Mouse (Mus musculus): ENCODE results near the gene Pgf.

Pgf gene

DNA sequence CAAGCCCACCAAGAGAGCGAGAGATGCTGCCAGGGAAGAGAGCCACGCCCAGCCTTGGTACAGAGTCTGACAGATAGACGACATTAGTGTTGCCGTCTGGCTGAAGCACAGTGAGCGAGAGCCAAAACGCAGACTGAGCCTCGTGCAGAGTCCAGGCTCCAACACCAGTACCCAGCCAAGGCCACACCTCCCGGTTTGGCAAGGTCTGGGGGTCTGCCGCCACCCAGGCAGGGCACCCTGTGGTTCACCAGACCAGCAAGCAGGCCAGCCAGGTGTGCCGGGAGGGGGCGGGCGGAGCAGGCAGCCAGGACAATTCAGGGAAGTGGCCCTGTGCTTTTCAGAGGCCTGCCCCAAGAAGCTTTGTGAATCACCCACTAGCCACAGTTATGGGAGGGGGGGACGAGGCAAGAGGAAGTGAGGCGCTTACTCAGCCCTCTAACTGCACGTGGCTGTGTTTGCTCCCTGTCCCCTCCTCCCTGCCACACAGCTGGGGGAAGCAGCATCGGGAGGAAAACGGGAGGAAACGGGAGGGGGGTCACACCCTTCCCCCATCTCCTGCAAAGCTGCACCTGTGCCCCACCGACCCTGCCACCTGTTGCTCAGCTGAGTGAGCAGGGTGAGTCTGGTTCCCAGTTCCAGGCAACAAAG lies 15.0 kb upstream of the Pgf start:
- no peak for DNase-seq (ENCODE audit: extremely low spot score)

DNA sequence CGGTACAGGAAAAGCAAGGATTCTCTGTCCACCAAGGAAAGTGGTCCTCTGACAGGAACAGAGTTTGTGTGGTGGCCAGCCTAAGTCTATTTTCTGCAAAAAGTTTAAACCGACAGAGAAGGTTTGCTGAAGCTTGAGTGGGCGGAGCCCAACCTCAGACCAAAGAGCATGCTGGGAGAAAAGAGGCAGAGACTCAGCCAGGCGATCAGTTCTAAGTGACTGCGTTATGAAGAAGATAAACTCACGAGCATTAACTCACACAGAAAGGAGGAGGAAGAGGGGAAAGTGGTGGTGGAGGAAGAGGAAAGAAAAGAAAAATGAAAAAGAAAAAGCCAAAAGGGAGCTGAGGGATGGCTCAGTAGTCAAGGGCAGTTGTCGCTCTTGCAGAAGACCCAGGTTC lies 12.7 kb upstream of the Pgf start:
- DNase-seq (ENCODE audit: extremely low spot score): no peak

DNA sequence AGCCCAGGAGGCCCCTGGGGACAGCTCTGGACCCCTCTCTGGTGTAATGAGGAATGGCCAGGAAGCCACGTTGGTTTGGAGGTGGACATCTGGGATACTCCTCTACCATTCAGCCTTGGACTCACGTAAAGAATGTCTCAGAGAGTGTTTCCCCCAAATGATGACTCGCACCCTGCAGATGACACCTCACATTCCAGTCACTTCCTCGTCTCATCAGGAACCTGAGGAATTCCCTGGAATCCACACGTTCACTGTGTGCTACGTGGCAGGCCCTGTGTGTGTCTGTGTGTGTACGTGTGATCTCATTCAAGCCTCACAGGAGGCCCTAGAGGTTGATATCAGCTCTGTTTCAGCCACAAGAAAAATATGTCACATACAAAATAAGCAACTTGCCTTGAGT lies 8.8 kb upstream of the Pgf start:
- no peak for DNase-seq (ENCODE audit: extremely low spot score)

GRCm38 (mm10) chr12:85185810-85186209 lies 8.2 kb upstream of the Pgf start:
- no peak for DNase-seq (ENCODE audit: extremely low spot score)

DNA sequence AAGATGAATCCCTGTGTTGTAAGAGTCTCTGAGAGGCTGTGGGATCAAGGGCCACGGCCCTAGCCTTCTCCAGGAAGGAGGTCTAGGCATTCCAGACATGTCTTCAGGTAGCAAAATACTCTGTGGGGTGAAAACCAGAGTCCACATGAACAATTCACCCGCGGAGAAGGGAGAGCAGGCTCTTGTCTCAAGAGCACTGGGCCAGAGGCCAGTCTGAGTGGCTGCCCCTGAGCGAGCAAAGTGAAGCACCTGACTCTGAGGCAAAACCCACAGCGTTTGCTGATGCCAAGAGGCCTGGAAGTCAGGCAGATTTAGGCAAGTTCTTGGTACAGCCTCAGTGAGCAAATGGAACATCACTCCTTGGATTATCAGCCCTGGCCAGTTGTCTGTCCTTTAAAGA lies 6.5 kb upstream of the Pgf start:
- DNase-seq (ENCODE audit: extremely low spot score): no peak

- no peak for DNase-seq (ENCODE audit: extremely low spot score)
Measured at GRCm38 (mm10) chr12:85182898-85183297, 5.3 kb upstream of the Pgf start.

DNA sequence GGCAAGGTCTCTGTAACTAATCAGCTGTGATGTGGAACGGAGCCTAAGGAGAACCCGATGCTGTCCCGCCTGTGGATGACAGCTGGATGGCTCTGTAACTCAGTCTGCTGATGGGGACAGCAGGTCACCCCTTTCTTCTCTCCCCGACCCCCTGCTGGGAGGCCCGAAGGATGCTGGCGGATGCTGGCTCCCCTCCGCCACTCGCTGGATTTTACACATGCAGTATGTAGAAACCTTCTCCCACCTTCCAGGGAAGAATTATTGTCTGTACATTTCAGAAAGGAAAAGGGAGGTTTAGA lies 4.7 kb upstream of the Pgf start:
- DNase-seq (ENCODE audit: extremely low spot score): no peak

DNA sequence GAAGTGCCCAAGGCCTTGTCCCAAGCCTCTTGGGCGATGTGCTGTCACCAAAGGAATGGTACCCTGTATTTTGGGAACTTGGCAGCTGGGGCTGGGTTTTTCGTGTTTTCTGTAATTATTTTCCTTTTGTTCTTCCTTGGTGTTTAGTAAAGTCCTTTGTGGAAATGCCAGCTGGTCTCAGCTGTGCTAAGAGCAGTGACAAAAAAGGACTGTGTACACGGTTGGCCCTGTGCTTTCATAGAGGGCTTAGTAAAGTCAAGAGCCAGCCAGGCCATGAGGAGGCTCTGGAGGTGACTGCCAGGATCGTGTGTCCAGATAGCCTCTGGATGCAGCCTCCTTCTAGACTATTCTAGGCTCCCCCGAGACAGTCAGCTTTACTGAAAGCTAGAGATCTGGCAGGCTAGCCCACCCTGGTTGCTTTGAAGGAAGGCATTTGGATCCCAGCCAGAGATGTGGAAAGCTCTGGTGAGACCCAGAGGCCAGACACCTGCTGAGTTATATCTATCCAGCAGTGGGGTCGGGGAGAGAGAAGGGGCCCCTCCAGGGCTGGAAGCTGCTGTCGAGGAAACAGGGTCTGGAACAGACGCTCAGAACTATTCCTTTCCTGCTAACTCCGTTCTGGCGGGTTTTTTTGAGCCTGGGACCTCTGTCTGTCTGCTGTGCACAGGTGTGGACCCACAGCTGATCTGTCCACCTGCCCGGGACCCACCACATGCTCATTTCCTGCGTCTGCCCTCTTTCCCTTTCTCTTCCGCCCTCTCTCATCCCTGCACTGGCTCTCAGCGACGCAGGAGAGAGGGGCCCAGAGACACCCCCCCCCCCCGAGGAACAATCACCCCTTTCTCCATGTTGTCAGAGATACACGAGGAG lies 4.1 kb upstream of the Pgf start:
- no peak for DNase-seq (ENCODE audit: extremely low spot score)

DNA sequence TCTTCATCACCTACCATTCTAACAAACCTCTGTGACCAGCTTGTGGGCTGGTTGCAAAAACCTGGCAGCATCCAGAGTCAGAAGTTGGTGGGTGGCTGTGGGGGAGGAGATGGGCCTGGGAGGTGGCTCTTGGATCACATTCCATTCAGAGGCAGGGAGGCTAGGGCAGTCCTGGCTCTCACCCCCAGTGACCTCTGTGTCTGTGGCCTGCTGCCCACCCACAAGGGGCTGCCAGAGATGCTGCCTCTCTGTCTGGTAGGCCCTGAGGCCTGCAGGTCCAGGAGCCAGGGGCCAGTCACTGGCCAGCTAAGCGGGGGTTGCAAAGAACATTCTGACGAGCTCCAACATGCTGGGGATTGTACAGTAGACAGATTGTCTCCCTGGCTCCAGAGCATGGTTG lies 704 bp upstream of the Pgf start:
- no peak for DNase-seq (ENCODE audit: extremely low spot score)

GRCm38 (mm10) chr12:85176846-85177523 lies 605 bp downstream of the Pgf start:
- DNase-seq (ENCODE audit: extremely low spot score): peak; percentile 61

DNA sequence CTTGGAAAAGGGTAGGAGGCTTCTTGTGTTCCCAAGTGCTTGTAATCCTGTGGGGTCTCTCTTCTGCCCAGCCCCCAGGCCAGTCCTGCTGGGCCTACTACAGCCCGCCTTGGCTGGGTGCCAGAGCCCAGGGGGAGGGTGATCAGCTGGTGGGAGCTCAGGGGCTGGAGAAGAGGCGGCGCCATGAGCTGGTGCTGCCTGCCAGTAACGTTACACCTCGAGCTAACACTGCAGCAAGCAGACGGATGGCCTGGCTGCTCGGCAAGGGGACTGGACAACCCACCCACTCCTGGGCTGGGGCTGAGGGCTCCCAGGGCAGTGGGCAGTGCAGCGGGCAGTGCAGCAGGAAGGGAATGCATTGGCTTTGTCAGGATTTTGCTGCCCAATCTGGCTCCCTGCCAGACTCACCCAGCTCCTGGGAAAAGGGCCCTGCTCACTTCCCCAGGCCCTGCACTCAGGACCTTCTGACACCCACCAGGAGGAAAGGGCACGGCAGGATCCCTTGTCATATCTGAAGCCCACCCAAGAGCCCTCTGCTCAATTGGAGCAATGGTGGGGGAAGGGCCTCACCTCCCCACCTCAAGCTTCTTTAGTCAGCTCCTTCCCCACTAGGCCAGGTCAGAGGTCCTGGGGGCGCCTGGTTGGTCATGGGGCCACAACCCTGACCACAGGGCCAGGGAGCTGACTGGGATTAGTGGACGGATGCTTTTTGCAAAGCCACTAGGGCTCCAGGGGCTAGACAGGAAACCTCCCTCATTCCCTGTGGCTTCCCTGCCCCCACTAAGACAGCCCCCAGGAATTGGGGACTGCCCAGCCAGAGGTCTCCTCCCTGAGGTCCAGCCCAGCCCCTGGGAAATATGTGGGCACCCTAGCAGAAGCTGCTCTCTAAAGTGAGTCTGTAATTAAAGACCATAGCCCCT lies 1.4 kb downstream of the Pgf start:
- peak; percentile 53 for DNase-seq (ENCODE audit: extremely low spot score)

DNA sequence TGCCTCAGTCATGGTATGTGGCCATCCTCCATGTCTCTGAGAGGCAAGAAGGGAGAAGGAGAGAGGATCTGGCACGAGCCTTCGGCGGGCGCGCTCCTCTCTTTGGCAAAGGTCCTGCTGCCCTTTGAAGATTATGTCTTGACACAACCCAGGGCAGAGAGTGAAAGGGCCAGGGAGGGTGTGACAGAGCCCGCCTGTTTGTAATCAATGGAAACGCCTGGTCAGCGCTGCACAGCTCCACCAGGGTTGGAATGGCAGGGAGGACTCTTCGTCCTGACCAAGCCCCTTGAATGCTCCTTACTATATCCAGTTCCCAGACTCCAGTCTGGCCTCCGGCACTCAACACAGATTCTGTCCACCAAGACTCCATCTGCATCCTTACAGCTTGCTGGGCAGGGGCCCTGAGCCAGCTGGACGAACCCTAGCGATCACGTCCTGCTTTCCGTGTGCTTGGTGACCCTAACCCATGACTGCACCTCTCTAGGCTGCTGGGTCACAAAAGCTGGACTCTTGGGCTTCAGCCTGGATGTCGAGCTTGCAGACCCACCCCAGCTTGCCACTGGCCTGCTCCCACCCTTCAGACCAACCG lies 2.4 kb downstream of the Pgf start:
- no peak for DNase-seq (ENCODE audit: extremely low spot score)

DNA sequence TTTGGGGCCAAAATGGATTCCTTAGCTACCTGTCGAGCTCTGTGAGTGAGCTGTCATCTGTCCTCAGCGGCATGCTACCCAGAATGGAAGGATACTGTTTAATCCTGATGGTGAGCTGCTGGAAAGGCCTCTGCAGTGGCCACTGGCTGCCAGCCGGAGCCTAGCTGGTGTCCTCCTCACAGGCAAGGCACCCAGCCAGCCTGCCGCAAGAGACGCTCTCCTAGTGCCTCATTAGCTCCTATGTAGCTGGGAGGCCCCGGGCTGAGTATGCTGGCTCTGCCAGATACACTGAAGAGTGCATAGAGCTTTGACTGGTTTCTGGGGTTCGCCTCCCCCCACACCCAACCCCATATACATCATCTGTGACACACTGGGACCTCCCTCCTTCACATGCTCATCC lies 3.6 kb downstream of the Pgf start:
- DNase-seq (ENCODE audit: extremely low spot score): no peak

DNA sequence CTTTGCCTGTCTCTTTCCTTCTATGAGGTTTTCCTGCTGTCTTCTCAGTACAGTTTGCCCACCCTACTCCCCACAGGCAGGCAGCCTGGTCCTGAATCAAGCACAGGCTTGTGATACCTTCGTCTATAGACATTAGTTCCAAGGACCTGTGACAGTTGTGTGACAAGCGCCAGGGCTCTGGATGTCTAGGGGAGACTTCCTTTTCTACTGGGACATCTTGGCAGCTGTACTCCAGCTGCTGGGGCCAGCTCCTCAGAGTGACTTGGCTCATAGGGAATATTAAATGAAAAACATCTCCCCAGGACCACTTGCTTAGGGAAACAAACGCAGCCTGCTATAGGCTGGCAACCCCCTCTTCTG lies 6.7 kb downstream of the Pgf start:
- no peak for DNase-seq (ENCODE audit: extremely low spot score)

- no peak for DNase-seq (ENCODE audit: extremely low spot score)
Measured at GRCm38 (mm10) chr12:85170284-85170947, 7.2 kb downstream of the Pgf start.

- DNase-seq (ENCODE audit: extremely low spot score): no peak
Measured at GRCm38 (mm10) chr12:85169877-85170276, 7.7 kb downstream of the Pgf start.

DNA sequence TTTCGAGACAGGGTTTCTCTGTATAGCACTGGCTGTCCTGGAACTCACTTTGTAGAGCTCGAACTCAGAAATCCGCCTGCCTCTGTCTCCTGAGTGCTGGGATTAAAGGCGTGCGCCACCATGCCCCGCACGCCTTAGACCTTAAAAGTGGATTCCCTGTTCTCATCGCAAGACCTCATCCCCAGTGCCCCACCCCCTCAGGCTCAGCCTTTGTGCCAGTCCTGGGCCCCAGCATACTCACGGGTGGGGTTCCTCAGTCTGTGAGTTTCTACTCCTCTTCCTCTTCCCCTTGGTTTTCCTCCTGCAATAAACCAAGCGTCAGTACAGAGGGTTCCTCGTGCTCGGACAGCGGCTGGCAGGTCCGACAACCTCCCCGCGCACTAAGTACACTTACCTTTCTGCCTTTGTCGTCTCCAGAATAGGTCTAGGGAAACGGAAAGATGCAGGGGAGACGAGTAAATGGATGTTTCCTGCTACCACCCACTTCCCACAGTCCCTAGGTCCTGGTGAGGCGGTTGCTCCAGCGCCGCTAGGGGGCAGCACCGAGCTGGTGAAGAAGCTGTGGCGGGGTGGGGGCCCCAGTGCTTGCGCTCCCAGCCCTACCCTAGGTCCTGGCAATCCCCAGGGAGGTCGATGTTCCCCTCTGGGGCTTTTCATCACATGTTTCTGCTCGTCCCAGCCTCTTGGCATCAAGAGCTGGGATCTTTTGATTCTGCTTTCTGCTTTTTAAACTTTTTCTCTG lies 8.3 kb downstream of the Pgf start:
- DNase-seq (ENCODE audit: extremely low spot score): peak; percentile 78

DNA sequence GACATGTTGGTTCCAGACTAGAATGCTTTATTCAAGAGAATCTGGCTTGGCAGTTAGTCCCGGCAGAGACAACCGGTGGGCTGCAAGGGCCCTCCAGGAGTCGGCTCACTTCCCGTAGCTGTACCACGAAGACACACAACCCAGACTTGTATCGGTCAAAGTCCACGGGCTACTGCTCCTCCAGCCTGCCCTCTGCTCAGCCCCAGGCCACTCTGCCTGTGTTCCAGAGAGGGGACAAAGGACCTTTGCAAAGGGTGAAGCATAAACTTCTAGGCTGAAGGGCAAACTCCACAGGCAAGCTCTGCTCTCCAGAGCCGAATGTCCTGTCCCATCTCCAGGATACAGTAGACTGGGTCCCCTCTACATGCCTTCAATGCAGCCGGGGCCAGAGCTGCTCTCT lies 11.0 kb downstream of the Pgf start:
- DNase-seq (ENCODE audit: extremely low spot score): no peak

DNA sequence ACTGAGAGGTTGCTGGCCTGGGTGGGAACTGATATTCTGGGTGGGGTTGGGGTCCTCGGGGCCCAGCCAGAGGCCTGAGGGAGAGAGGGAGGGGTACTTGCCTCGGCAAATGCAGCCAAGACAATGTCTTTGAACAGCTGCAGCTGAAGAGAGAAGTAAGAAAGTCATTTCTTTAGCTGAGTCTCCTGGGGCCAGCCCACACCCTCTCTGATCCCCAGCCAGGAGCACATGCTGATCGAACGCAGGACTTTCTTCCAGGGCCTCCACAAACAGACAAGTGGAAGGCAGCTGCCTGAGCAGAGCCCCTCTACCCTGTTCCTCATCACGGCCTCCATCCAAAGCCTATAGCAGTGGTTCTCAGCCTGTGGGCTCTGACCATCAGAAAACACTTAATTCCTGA lies 12.6 kb downstream of the Pgf start:
- DNase-seq (ENCODE audit: extremely low spot score): no peak

- no peak for DNase-seq (ENCODE audit: extremely low spot score)
Measured at GRCm38 (mm10) chr12:85159592-85159991, 18.0 kb downstream of the Pgf start.
